Mouse (Mus musculus) skeletal muscle tissue, postnatal 0 days (tissue): ENCODE measurements around the gene Defa26. TPM values are rescaled to one million over a fixed set of nuclear protein-coding genes. Genes with fewer than 3 reads are reported as not detected.

Experiments used
- polyA plus RNA-seq: library from polyadenylated mRNA; unstranded; fragments of >200 nt; fragmentation: Nextera tagmentation; extraction: Ambion mirVana; gene quantifications from 2 replicates; pipeline ENCODE4 v1.2.1, GENCODE M21; 2015

Gene Defa26
- polyA plus RNA-seq = not detected in 2 replicates

GRCm38 (mm10) chr8:21617883-21618282, at the start of gene Defa26:
Gene Defa26, plus strand, starts transcription at chr8:21618183.

DNA sequence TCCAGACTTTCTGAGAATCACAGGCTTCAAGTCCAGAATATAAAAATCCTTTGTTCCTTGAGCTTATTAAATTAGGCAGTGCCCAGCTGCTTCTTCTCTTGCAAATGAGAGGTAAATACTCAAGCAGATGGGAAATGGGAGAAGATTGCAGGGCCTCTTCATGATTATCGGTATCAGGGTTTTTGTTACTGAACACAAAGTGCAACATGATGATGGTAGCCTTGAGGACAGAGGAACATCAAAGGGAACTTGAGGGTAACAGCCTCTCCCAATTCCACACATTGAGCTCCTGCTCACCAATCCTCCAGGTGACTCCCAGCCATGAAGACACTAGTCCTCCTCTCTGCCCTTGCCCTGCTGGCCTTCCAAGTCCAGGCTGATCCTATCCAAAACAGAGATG, 35.3 kb upstream of the Defa26 start, which contains the start of gene Defa28:
Defa28 (plus strand) TSS at position 301 of the 400 bp plus-strand sequence.

GRCm38 (mm10) chr8:21594408-21594807, 23.6 kb upstream of the Defa26 start, which contains the start of gene Gm7861:
Gene Gm7861, minus strand, starts transcription at chr8:21594508.

DNA sequence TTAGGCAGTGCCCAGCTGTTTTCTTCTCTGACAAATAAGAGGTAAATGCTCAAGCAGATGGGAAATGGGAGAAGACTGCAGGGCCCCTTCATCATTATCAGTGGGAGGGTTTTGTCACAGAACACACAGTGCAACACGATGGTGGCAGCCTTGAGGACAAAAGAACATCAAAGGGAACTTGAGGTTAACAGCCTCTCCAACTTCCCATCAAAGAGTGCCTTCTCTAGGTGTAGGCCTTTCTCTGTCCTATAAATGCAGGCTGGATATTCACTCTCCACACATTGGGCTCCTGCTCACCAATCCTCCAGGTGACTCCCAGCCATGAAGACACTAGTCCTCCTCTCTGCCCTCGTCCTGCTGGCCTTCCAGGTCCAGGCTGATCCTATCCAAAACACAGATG, 37.5 kb downstream of the Defa26 start, which contains the start of gene Defa17:
Defa17 (plus strand) TSS at position 301 of the 400 bp plus-strand sequence.

GRCm38 (mm10) chr8:21665497-21665896, 47.5 kb downstream of the Defa26 start, which contains the start of gene Defa34:
Gene Defa34, plus strand, starts transcription at chr8:21665797.

Other genes with a start within 250 kb of the Defa26 start
- not detected in 2 replicates for gene Defa2, start 239.7 kb upstream of the Defa26 start, polyA plus RNA-seq
- not detected in 2 replicates for gene Defa33, start 226.4 kb upstream of the Defa26 start, polyA plus RNA-seq
- not detected in 2 replicates for gene Defa36, start 190.8 kb upstream of the Defa26 start, polyA plus RNA-seq
- not detected in 2 replicates for gene Gm7849, start 161.6 kb upstream of the Defa26 start, polyA plus RNA-seq
- not detected in 2 replicates for gene Defa20, start 108.9 kb upstream of the Defa26 start, polyA plus RNA-seq
- not detected in 2 replicates for gene Defa32, start 89.2 kb upstream of the Defa26 start, polyA plus RNA-seq
- not detected in 2 replicates for gene Defa37, start 52.8 kb upstream of the Defa26 start, polyA plus RNA-seq
- gene Defa28, start 35.2 kb upstream of the Defa26 start, polyA plus RNA-seq = not detected in 2 replicates
- gene Gm7861, start 23.7 kb upstream of the Defa26 start, polyA plus RNA-seq = not detected in 2 replicates
- gene Defa17, start 37.6 kb downstream of the Defa26 start, polyA plus RNA-seq = not detected in 2 replicates
- gene Defa34, start 47.6 kb downstream of the Defa26 start, polyA plus RNA-seq = not detected in 2 replicates
- gene AY761184, start 85.5 kb downstream of the Defa26 start, polyA plus RNA-seq = not detected in 2 replicates
- not detected in 2 replicates for gene Defa24, start 116.3 kb downstream of the Defa26 start, polyA plus RNA-seq
- not detected in 2 replicates for gene Defb50, start 205.4 kb downstream of the Defa26 start, polyA plus RNA-seq
- not detected in 2 replicates for gene Defb2, start 221.7 kb downstream of the Defa26 start, polyA plus RNA-seq
- gene Defb10, start 240.7 kb downstream of the Defa26 start, polyA plus RNA-seq = not detected in 2 replicates